In the genomic region with DNA sequence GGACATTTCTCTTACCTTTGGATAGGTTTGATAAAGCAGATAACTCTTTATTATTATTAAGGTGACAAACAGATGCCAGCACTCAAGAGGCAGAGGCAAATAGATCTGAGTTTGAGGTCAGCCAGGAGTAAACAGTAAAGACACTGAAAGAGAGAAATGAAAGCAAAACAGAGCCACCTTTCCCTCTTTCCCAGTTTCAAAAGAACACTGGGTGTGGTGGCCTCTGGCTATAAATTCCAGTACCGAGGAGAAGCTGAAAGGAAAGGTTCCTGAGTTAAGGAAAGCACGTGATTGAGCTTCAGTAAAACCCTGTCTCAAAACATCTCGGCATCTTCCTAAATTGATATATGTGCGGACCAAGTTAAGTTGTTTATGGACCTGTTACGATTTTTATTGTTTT, we compare ENCODE assay signal across 18 mouse cellular contexts. TPM values are rescaled to one million over a fixed set of nuclear protein-coding genes. Genes with fewer than 3 reads are reported as not detected.
DNase-seq lines count a peak whose midpoint lies in the region; ATAC-seq and TF ChIP-seq lines count a peak whose summit lies in the region.
"Had no signal": no experiment of that assay in that cellular context is flagged by ENCODE, and none has a peak within 500 bp of the region (broad histone marks: within the 10 kb centered on the region; RNA-seq: fewer than 3 reads in every experiment).

No protein-coding gene starts in this region.

- 31% methylated on average over 5 of the region's 5 CpGs for WGBS in intestine, embryonic 14.5 days
- 24% methylated on average over 5 of the region's 5 CpGs for WGBS in intestine, embryonic 16.5 days
- 39% methylated on average over 5 of the region's 5 CpGs for WGBS in neural tube, embryonic 11.5 days
- 13% methylated on average over 5 of the region's 5 CpGs for WGBS in limb, embryonic 14.5 days

- H3K4me3 ChIP-seq in intestine, embryonic 14.5 days (ENCODE audit: low read depth, low read length) = no peak overlapping the region
- H3K4me3 ChIP-seq in intestine, embryonic 16.5 days (ENCODE audit: low read length) = no peak overlapping the region
- no peak overlapping the region for H3K4me3 ChIP-seq in neural tube, embryonic 11.5 days (ENCODE audit: low read depth, low read length)
- no peak overlapping the region for H3K4me3 ChIP-seq in limb, embryonic 14.5 days (replicated peaks; ENCODE audit: low read length)
- H3K4me3 ChIP-seq in layer of hippocampus, adult 2 months = no peak overlapping the region
- H3K4me3 ChIP-seq: erythroblast, embryonic 14.5 days; heart, embryonic 10.5 days; stomach, embryonic 15.5 days had no signal

- H3K36me3 ChIP-seq in intestine, embryonic 14.5 days (ENCODE audit: control insufficient read depth, insufficient read depth, low read length) = 0 out of 2 replicates have a peak, but pooled peaks cover 3% of the 10 kb centered on the region
- no peaks in the 10 kb centered on the region for H3K36me3 ChIP-seq in intestine, embryonic 16.5 days (ENCODE audit: control insufficient read depth, insufficient read depth, low read length)
- no peaks in the 10 kb centered on the region for H3K36me3 ChIP-seq in neural tube, embryonic 11.5 days (ENCODE audit: control insufficient read depth, insufficient read depth, low read length)
- no peaks in the 10 kb centered on the region for H3K36me3 ChIP-seq in limb, embryonic 14.5 days (ENCODE audit: control insufficient read depth, insufficient read depth, low read length)
- H3K36me3 ChIP-seq: heart, embryonic 10.5 days; stomach, embryonic 15.5 days had no signal

- H3K9me3 ChIP-seq in intestine, embryonic 14.5 days (ENCODE audit: control insufficient read depth, low read length) = no peaks in the 10 kb centered on the region
- H3K9me3 ChIP-seq in intestine, embryonic 16.5 days (ENCODE audit: control insufficient read depth, low read length) = no peaks in the 10 kb centered on the region
- H3K9me3 ChIP-seq in neural tube, embryonic 11.5 days (ENCODE audit: control insufficient read depth, low read length) = no peaks in the 10 kb centered on the region
- no peaks in the 10 kb centered on the region for H3K9me3 ChIP-seq in limb, embryonic 14.5 days (ENCODE audit: control insufficient read depth, low read length)
- H3K9me3 ChIP-seq: heart, embryonic 10.5 days; stomach, embryonic 15.5 days had no signal

- peaks cover 19% of the 10 kb centered on the region for H3K4me1 ChIP-seq in intestine, embryonic 14.5 days (replicated peaks; ENCODE audit: control insufficient read depth, insufficient read depth, low read length)
- H3K4me1 ChIP-seq in intestine, embryonic 16.5 days (ENCODE audit: control insufficient read depth, insufficient read depth, low read length) = peaks cover 19% of the 10 kb centered on the region
- H3K4me1 ChIP-seq in neural tube, embryonic 11.5 days (ENCODE audit: control insufficient read depth, insufficient read depth, low read length) = peaks cover 17% of the 10 kb centered on the region
- H3K4me1 ChIP-seq in limb, embryonic 14.5 days (ENCODE audit: control insufficient read depth, insufficient read depth, low read length) = peaks cover 16% of the 10 kb centered on the region

- H3K4me2 ChIP-seq in intestine, embryonic 14.5 days (ENCODE audit: low read length) = peak overlapping the region; percentile 18
- no peak overlapping the region for H3K4me2 ChIP-seq in intestine, embryonic 16.5 days (ENCODE audit: low read depth, low read length)
- no peak overlapping the region for H3K4me2 ChIP-seq in neural tube, embryonic 11.5 days (ENCODE audit: low read depth)
- 0 out of 2 replicates have a peak overlapping the region, but pooled peaks have one; percentile 4 for H3K4me2 ChIP-seq in limb, embryonic 14.5 days (replicated peaks; ENCODE audit: low read depth, low read length, severe bottlenecking)
- H3K4me2 ChIP-seq: stomach, embryonic 15.5 days had no signal

- TF ChIP-seq POLR2A in limb, embryonic 14.5 days (IDR thresholded peaks at IDR 0.05; ENCODE audit: borderline replicate concordance, extremely low read depth, insufficient read depth, insufficient read length) = no peak

- DNase-seq in intestine, embryonic 14.5 days (ENCODE audit: low spot score) = no peak
- no peak for DNase-seq in neural tube, embryonic 11.5 days (ENCODE audit: low spot score)
- DNase-seq in neural tube, embryonic 10.5 days (ENCODE audit: extremely low spot score, low spot score) = no peak
- DNase-seq in limb, embryonic 14.5 days (ENCODE audit: low spot score) = no peak
- no peak for DNase-seq in layer of hippocampus, adult 2 months (ENCODE audit: low spot score in 2 of 2)
- no peak for DNase-seq in urinary bladder, postnatal 25 days (ENCODE audit: low spot score)
- DNase-seq: adrenal gland, postnatal 36 days; B cell, adult 2 months; cerebellum, adult 9-10 months; gastrocnemius, postnatal 14 days; lung, adult 2 months; retina, postnatal 1 day had no signal

- no peak for TF ChIP-seq CTCF in layer of hippocampus, adult 2 months (conservative IDR thresholded peaks at IDR 0.05)

- H3K9ac ChIP-seq in intestine, embryonic 14.5 days (ENCODE audit: low read length) = 0 out of 2 replicates have a peak overlapping the region, but pooled peaks have one; percentile 13
- no peak overlapping the region for H3K9ac ChIP-seq in intestine, embryonic 16.5 days (ENCODE audit: low read depth, low read length)
- peak overlapping the region; percentile 14; the same call in 1 of the 2 replicates for H3K9ac ChIP-seq in neural tube, embryonic 11.5 days (ENCODE audit: low read length)
- H3K9ac ChIP-seq in limb, embryonic 14.5 days (ENCODE audit: low read depth, low read length, severe bottlenecking) = no peak overlapping the region
- H3K9ac ChIP-seq: stomach, embryonic 15.5 days had no signal

- no peaks in the 10 kb centered on the region for H3K27me3 ChIP-seq in intestine, embryonic 14.5 days (replicated peaks; ENCODE audit: control insufficient read depth, insufficient read depth, low read length)
- no peaks in the 10 kb centered on the region for H3K27me3 ChIP-seq in intestine, embryonic 16.5 days (replicated peaks; ENCODE audit: control insufficient read depth, insufficient read depth, low read length)
- no peaks in the 10 kb centered on the region for H3K27me3 ChIP-seq in neural tube, embryonic 11.5 days (ENCODE audit: control insufficient read depth, insufficient read depth, low read length)
- no peaks in the 10 kb centered on the region for H3K27me3 ChIP-seq in limb, embryonic 14.5 days (ENCODE audit: control insufficient read depth, insufficient read depth, low read length)
- H3K27me3 ChIP-seq: stomach, embryonic 15.5 days had no signal

- no peak overlapping the region for H3K27ac ChIP-seq in intestine, embryonic 14.5 days (ENCODE audit: low read depth)
- H3K27ac ChIP-seq in intestine, embryonic 16.5 days (ENCODE audit: low read length) = no peak overlapping the region
- H3K27ac ChIP-seq in neural tube, embryonic 11.5 days (ENCODE audit: low read depth, low read length) = no peak overlapping the region
- no peak overlapping the region for H3K27ac ChIP-seq in limb, embryonic 14.5 days (replicated peaks; ENCODE audit: low read depth, low read length)
- no peak overlapping the region for H3K27ac ChIP-seq in layer of hippocampus, adult 2 months
- H3K27ac ChIP-seq: heart, embryonic 10.5 days; stomach, embryonic 15.5 days had no signal

- no peak for ATAC-seq in intestine, embryonic 14.5 days (replicated peaks; ENCODE audit: low FRiP score, low TSS enrichment, low read depth)
- no peak for ATAC-seq in intestine, embryonic 16.5 days
- ATAC-seq in neural tube, embryonic 11.5 days (ENCODE audit: insufficient read depth, low FRiP score, low TSS enrichment) = no peak
- no peak for ATAC-seq in limb, embryonic 14.5 days (ENCODE audit: low FRiP score, low read depth)
- ATAC-seq: forebrain, embryonic 16.5 days; inflammation-experienced regulatory T-cells, adult 6 months had no signal

RNA-seq across cellular contexts. Expression of a gene that starts 4.1 kb away (rescaled TPM):
- 45.6 and 45.9 TPM in 2 replicates for polyA plus RNA-seq in intestine, embryonic 14.5 days (2014; fragmentation: Nextera tagmentation; extraction: Ambion mirVana)
- 68.7 and 71.3 TPM in 2 replicates for polyA plus RNA-seq in intestine, embryonic 16.5 days (2015; fragmentation: Nextera tagmentation; extraction: Ambion mirVana)
- polyA plus RNA-seq in neural tube, embryonic 11.5 days (2014; fragmentation: Nextera tagmentation; extraction: Ambion mirVana) = 50.0 and 54.7 TPM in 2 replicates
- polyA plus RNA-seq in limb, embryonic 14.5 days (2012; rRNA removed) = 190 and 210 TPM in 2 replicates
- polyA plus RNA-seq in limb, embryonic 14.5 days (2014; fragmentation: Nextera tagmentation; extraction: Ambion mirVana) = 43.3 and 50.9 TPM in 2 replicates
- total RNA-seq in layer of hippocampus, adult 2 months (2021) = 10 to 100 TPM; 69.9 to 86.9 TPM

RNA-seq across cellular contexts. Expression of a gene that starts 45.0 kb away (rescaled TPM):
- 105 and 111 TPM in 2 replicates for polyA plus RNA-seq in intestine, embryonic 14.5 days (2014; fragmentation: Nextera tagmentation; extraction: Ambion mirVana)
- polyA plus RNA-seq in intestine, embryonic 16.5 days (2015; fragmentation: Nextera tagmentation; extraction: Ambion mirVana) = 78.7 and 81.9 TPM in 2 replicates
- 129 and 130 TPM in 2 replicates for polyA plus RNA-seq in neural tube, embryonic 11.5 days (2014; fragmentation: Nextera tagmentation; extraction: Ambion mirVana)
- polyA plus RNA-seq in limb, embryonic 14.5 days (2012; rRNA removed) = 28.4 and 34.6 TPM in 2 replicates
- 60.8 and 71.0 TPM in 2 replicates for polyA plus RNA-seq in limb, embryonic 14.5 days (2014; fragmentation: Nextera tagmentation; extraction: Ambion mirVana)
- total RNA-seq in layer of hippocampus, adult 2 months (2021) = not detected

RNA-seq across cellular contexts. Expression of a gene that starts 59.4 kb away (rescaled TPM):
- 13.7 and 15.1 TPM in 2 replicates for polyA plus RNA-seq in intestine, embryonic 14.5 days (2014; fragmentation: Nextera tagmentation; extraction: Ambion mirVana)
- 10.4 and 10.9 TPM in 2 replicates for polyA plus RNA-seq in intestine, embryonic 16.5 days (2015; fragmentation: Nextera tagmentation; extraction: Ambion mirVana)
- 6.6 and 7.0 TPM in 2 replicates for polyA plus RNA-seq in neural tube, embryonic 11.5 days (2014; fragmentation: Nextera tagmentation; extraction: Ambion mirVana)
- polyA plus RNA-seq in limb, embryonic 14.5 days (2012; rRNA removed) = 5.6 and 7.2 TPM in 2 replicates
- 11.2 and 12.2 TPM in 2 replicates for polyA plus RNA-seq in limb, embryonic 14.5 days (2014; fragmentation: Nextera tagmentation; extraction: Ambion mirVana)
- 1 to 10 TPM; 9.3 to 9.9 TPM for total RNA-seq in layer of hippocampus, adult 2 months (2021)
- polyA plus RNA-seq: erythroblast, embryonic 14.5 days had no signal

Comparison
In these comparisons a context has a peak if more than half of its experiments do, and no peak if none do; other contexts are left out.
1. H3K4me2 ChIP-seq: peak in intestine, embryonic 14.5 days (single experiment) and limb, embryonic 14.5 days (single experiment); none in intestine, embryonic 16.5 days (single experiment) and neural tube, embryonic 11.5 days (single experiment).
2. H3K9ac ChIP-seq: peak in intestine, embryonic 14.5 days (single experiment) and neural tube, embryonic 11.5 days (single experiment); none in intestine, embryonic 16.5 days (single experiment) and limb, embryonic 14.5 days (single experiment).